Mouse (Mus musculus) olfactory bulb, adult 2 months (tissue): ENCODE results near the gene Ldhb. TPM values are rescaled to one million over a fixed set of nuclear protein-coding genes. Genes with fewer than 3 reads are reported as not detected.

Source experiments
- H3K27ac ChIP-seq: fragments of 200-500 bp; 2 replicates; pipeline ENCODE4 v1.5.1; 2012; ENCODE audit warnings: low read depth, low read length; ENCODE audit not compliant: insufficient read depth
- H3K4me1 ChIP-seq: fragments of 200-500 bp; 2 replicates; pipeline ENCODE4 v1.6.1; 2012; ENCODE audit warnings: low read length; ENCODE audit not compliant: control insufficient read depth, insufficient read depth
- H3K4me3 ChIP-seq: fragments of 200-500 bp; 2 replicates; pipeline ENCODE4 v1.5.1; 2012; ENCODE audit warnings: mild to moderate bottlenecking, low read depth, low read length, moderate library complexity; ENCODE audit not compliant: insufficient read depth
- CTCF ChIP-seq: fragments of 200-500 bp; IDR thresholded peaks from 2 replicates; pipeline ENCODE4 v1.5.1; 2012; ENCODE audit warnings: low read depth, mild to moderate bottlenecking, low read length, moderate library complexity; ENCODE audit not compliant: insufficient read depth
- POLR2A ChIP-seq: fragments of 200-500 bp; IDR thresholded peaks from 2 replicates; pipeline ENCODE4 v1.6.1; 2012; ENCODE audit warnings: mild to moderate bottlenecking, low read depth, low read length, moderate library complexity; ENCODE audit not compliant: insufficient read depth
- WGBS: fragments of 180-500 bp; shearing (Covaris S2); methylation state at CpG from one replicate; pipeline ENCODE4 v1.1.7; 2018; 5-methylcytosine and 5-hydroxymethylcytosine counted together
- polyA plus RNA-seq: library from polyadenylated mRNA; stranded (reverse); fragments of >200 nt; gene quantifications from 2 replicates; pipeline ENCODE4 v1.2.4, GENCODE M21; 2012; ENCODE audit warnings: low replicate concordance; ENCODE audit not compliant: missing spikeins, insufficient read depth, insufficient read length

The Ldhb gene
- 432 and 608 TPM in 2 replicates for polyA plus RNA-seq

GRCm38 (mm10) chr6:142507785-142508162 lies at the start of gene Ldhb:
Ldhb (minus strand) TSS chr6:142507957.
- peak within 1 kb of the TSS; percentile 90 for H3K4me3 ChIP-seq
- TF ChIP-seq POLR2A (peak; percentile 96), CTCF (no peak)
- WGBS = under 1% methylated on average over 19 of the region's 19 CpGs
- H3K27ac ChIP-seq = peak within 1 kb of the TSS; percentile 93
- peaks cover 17% of the 10 kb centered on the region for H3K4me1 ChIP-seq

- no peak overlapping the region for H3K4me3 ChIP-seq
- H3K4me1 ChIP-seq = no peaks in the 10 kb centered on the region
- H3K27ac ChIP-seq = no peak overlapping the region
- TF ChIP-seq POLR2A (no peak), CTCF (no peak)
- WGBS = 67% methylated on average over 1 of the region's 1 CpGs
Measured at GRCm38 (mm10) chr6:142555988-142556387, 48.2 kb upstream of the Ldhb start.

- no peak overlapping the region for H3K27ac ChIP-seq
- no peaks in the 10 kb centered on the region for H3K4me1 ChIP-seq
- no peak overlapping the region for H3K4me3 ChIP-seq
- TF ChIP-seq CTCF (no peak), POLR2A (no peak)
- 53% methylated on average over 4 of the region's 4 CpGs for WGBS
Measured at GRCm38 (mm10) chr6:142551482-142551881, 43.7 kb upstream of the Ldhb start.

- no peak for TF ChIP-seq POLR2A
- no peak for TF ChIP-seq CTCF
- Histone ChIP-seq H3K27ac (no peak overlapping the region), H3K4me3 (no peak overlapping the region), H3K4me1 (no peaks in the 10 kb centered on the region)
- WGBS = 66% methylated on average over 4 of the region's 4 CpGs
Measured at GRCm38 (mm10) chr6:142550871-142551270, 43.1 kb upstream of the Ldhb start.

GRCm38 (mm10) chr6:142548377-142548776 lies 40.6 kb upstream of the Ldhb start:
- H3K4me1 ChIP-seq = no peaks in the 10 kb centered on the region
- 78% methylated on average over 2 of the region's 2 CpGs for WGBS
- H3K4me3 ChIP-seq = no peak overlapping the region
- no peak overlapping the region for H3K27ac ChIP-seq
- TF ChIP-seq CTCF = no peak
- TF ChIP-seq POLR2A = no peak

- WGBS = 48% methylated on average over 14 of the region's 14 CpGs
- no peak overlapping the region for H3K27ac ChIP-seq
- no peak for TF ChIP-seq POLR2A
- no peak for TF ChIP-seq CTCF
- H3K4me1 ChIP-seq = no peaks in the 10 kb centered on the region
- H3K4me3 ChIP-seq = no peak overlapping the region
Measured at GRCm38 (mm10) chr6:142545132-142545531, 37.4 kb upstream of the Ldhb start.

- no peak overlapping the region for H3K4me3 ChIP-seq
- H3K4me1 ChIP-seq = no peaks in the 10 kb centered on the region
- H3K27ac ChIP-seq = no peak overlapping the region
- TF ChIP-seq CTCF (no peak), POLR2A (no peak)
- WGBS = 79% methylated on average over 4 of the region's 4 CpGs
Measured at GRCm38 (mm10) chr6:142543648-142544047, 35.9 kb upstream of the Ldhb start.

GRCm38 (mm10) chr6:142542800-142543175 lies 35.0 kb upstream of the Ldhb start:
- no peak for TF ChIP-seq POLR2A
- TF ChIP-seq CTCF = no peak
- peaks cover 4% of the 10 kb centered on the region; the same call in 1 of the 2 replicates for H3K4me1 ChIP-seq
- WGBS = 90% methylated on average over 6 of the region's 6 CpGs
- H3K4me3 ChIP-seq = no peak overlapping the region
- no peak overlapping the region for H3K27ac ChIP-seq

- Histone ChIP-seq H3K4me1 (peaks cover 4% of the 10 kb centered on the region; the same call in 1 of the 2 replicates), H3K4me3 (no peak overlapping the region), H3K27ac (no peak overlapping the region)
- TF ChIP-seq POLR2A = no peak
- no peak for TF ChIP-seq CTCF
- 88% methylated on average over 8 of the region's 8 CpGs for WGBS
Measured at GRCm38 (mm10) chr6:142542082-142542799, 34.5 kb upstream of the Ldhb start.

- TF ChIP-seq POLR2A (no peak), CTCF (no peak)
- H3K4me3 ChIP-seq = no peak overlapping the region
- WGBS = 88% methylated on average over 10 of the region's 10 CpGs
- no peak overlapping the region for H3K27ac ChIP-seq
- peaks cover 4% of the 10 kb centered on the region; the same call in 1 of the 2 replicates for H3K4me1 ChIP-seq
Measured at GRCm38 (mm10) chr6:142540561-142541160, 32.9 kb upstream of the Ldhb start.
